Mouse (Mus musculus) heart, embryonic 12.5 days (tissue): ENCODE data around the gene Actr5. TPM values are rescaled to one million over a fixed set of nuclear protein-coding genes. Genes with fewer than 3 reads are reported as not detected.

Experiments used
- ATAC-seq: fragments of 200-750 bp; cut with Nextera tagmentation; 2 replicates; pipeline ENCODE4 v1.8.0; 2017; ENCODE audit warnings: moderate TSS enrichment, moderate library complexity; ENCODE audit not compliant: insufficient number of reproducible peaks, low FRiP score
- H3K27ac ChIP-seq: fragments of 300-500 bp; sonication (generic); 2 replicates; pipeline ENCODE4 v1.5.1; 2016; ENCODE audit warnings: mild to moderate bottlenecking, moderate library complexity; ENCODE audit not compliant: poor library complexity, severe bottlenecking
- H3K27me3 ChIP-seq: fragments of 300-500 bp; sonication (generic); replicated peaks from 2 replicates; pipeline ENCODE4 v1.6.1; 2016; ENCODE audit warnings: mild to moderate bottlenecking, moderate library complexity
- H3K36me3 ChIP-seq: fragments of 300-500 bp; sonication (generic); 2 replicates; pipeline ENCODE4 v1.6.1; 2016; ENCODE audit warnings: mild to moderate bottlenecking, moderate library complexity
- H3K4me1 ChIP-seq: fragments of 300-500 bp; sonication (generic); replicated peaks from 2 replicates; pipeline ENCODE4 v1.6.1; 2016; ENCODE audit warnings: mild to moderate bottlenecking
- H3K4me2 ChIP-seq: fragments of 300-500 bp; sonication (generic); 2 replicates; pipeline ENCODE4 v1.6.1; 2016; ENCODE audit warnings: mild to moderate bottlenecking, moderate library complexity
- H3K4me3 ChIP-seq: fragments of 300-500 bp; sonication (generic); 2 replicates; pipeline ENCODE4 v1.5.1; 2016; ENCODE audit warnings: mild to moderate bottlenecking
- H3K9ac ChIP-seq: fragments of 300-500 bp; sonication (generic); 2 replicates; pipeline ENCODE4 v1.6.1; 2016; ENCODE audit warnings: mild to moderate bottlenecking, moderate library complexity
- H3K9me3 ChIP-seq: fragments of 300-500 bp; sonication (generic); replicated peaks from 2 replicates; pipeline ENCODE4 v1.6.1; 2016; ENCODE audit warnings: mild to moderate bottlenecking, moderate library complexity
- WGBS: fragments of 180-500 bp; shearing (Covaris S2); methylation state at CpG from one replicate; pipeline ENCODE4 v1.1.7; 2016; 5-methylcytosine and 5-hydroxymethylcytosine counted together
- polyA plus RNA-seq: library from polyadenylated mRNA; unstranded; fragments of >200 nt; fragmentation: Nextera tagmentation; extraction: Ambion mirVana; gene quantifications from 2 replicates; pipeline ENCODE4 v1.2.1, GENCODE M21; 2016

Gene Actr5
- polyA plus RNA-seq, 1 experiment from 2014 or later: 10.1 TPM

DNA sequence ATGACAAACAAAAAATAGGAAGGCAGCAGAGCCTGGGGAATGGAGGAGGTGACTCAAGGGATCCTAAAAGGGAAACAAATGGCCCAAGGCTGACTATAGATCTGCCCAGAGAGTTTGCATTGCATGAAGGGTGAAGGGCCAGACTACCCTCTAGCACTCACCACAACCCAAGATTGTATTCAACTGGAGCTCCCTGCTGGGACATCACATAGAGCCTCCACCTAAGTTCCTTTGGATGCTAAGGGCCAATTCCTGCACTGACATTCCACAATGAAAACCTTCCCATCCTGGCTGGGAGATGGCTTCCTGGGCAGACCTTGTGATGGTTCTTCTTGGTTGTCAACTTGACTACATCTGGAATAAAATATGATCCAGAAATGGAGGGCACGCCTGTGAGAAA, 23.4 kb upstream of the Actr5 start:
- Histone ChIP-seq H3K4me2 (no peak overlapping the region), H3K4me1 (0 out of 2 replicates have a peak, but pooled peaks cover 4% of the 10 kb centered on the region), H3K36me3 (no peaks in the 10 kb centered on the region), H3K4me3 (no peak overlapping the region), H3K9me3 (no peaks in the 10 kb centered on the region), H3K27me3 (peaks cover 77% of the 10 kb centered on the region), H3K9ac (no peak overlapping the region), H3K27ac (no peak overlapping the region)
- no peak for ATAC-seq
- WGBS: 82% methylated on average over 1 of the region's 1 CpGs

DNA sequence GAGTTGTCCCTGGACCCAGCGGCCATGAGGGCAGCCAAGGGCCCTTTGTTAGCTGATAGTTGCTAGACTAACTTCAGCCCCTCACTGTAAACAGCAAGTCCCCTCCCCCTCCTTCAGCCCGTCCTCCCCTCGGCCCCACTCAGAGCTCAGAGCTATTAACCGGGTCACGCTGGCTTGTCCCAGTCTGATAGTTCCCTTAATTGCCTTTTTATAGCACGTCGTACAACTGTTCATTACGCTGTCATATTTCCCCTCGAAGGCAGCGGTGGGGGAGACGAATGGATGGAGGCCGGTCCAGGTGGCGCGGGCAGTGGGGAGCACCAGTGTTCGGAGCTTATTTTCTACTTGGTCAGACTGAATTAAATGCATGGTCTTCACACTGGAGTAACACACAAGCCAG, 22.0 kb upstream of the Actr5 start:
- ATAC-seq: no peak
- Histone ChIP-seq H3K4me1 (peaks cover 9% of the 10 kb centered on the region), H3K27ac (no peak overlapping the region), H3K4me2 (no peak overlapping the region), H3K9ac (no peak overlapping the region), H3K36me3 (no peaks in the 10 kb centered on the region), H3K27me3 (peaks cover 85% of the 10 kb centered on the region), H3K9me3 (no peaks in the 10 kb centered on the region), H3K4me3 (no peak overlapping the region)
- WGBS: 42% methylated on average over 15 of the region's 15 CpGs

DNA sequence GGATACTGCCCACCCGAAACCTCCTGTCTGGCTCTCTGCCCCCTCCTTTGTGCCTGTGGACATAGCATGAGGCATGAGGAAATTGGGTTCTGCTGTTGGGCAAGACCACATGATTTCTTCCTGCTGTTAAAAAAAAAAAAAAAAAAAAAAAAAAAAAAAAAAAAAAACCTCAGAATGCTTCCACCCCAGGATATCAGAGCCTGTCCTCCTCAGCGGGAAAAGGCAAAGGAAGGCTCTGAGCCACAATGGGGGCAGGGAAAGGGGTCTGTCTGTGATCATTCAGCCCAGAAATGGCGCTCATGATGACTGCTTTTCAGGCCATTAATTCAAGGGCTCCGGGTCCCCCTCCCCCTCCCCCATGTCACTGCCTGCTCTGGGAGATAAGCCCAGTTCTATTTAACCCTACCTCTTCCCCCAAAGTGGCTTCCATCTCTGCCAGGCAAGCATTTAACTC, 18.1 kb upstream of the Actr5 start:
- no peak for ATAC-seq
- Histone ChIP-seq H3K9me3 (no peaks in the 10 kb centered on the region), H3K4me1 (peaks cover 27% of the 10 kb centered on the region), H3K4me2 (no peak overlapping the region), H3K4me3 (no peak overlapping the region), H3K27ac (no peak overlapping the region), H3K36me3 (no peaks in the 10 kb centered on the region), H3K9ac (no peak overlapping the region), H3K27me3 (peaks cover 93% of the 10 kb centered on the region)
- 11% methylated on average over 4 of the region's 4 CpGs for WGBS

DNA sequence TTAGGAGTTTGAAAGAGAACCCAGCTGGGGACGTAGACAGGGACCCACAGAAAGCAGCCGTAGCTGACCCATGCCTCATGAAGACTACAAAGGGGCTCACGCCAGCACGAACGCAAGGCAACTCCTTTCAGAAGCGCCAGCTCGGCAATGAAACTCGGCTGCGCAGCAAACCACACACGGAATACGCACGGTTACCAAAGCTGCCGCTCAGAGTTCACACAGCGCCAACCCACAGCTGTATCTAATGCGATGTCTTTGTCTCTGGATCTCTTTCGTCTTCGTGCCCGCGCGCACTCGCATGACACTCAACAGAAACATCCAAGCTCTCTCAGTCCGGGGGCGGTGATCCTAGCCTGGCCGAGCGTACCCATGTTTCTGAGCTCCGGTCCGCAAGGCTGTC, 15.0 kb upstream of the Actr5 start:
- H3K4me3 ChIP-seq: peak overlapping the region; percentile 30

DNA sequence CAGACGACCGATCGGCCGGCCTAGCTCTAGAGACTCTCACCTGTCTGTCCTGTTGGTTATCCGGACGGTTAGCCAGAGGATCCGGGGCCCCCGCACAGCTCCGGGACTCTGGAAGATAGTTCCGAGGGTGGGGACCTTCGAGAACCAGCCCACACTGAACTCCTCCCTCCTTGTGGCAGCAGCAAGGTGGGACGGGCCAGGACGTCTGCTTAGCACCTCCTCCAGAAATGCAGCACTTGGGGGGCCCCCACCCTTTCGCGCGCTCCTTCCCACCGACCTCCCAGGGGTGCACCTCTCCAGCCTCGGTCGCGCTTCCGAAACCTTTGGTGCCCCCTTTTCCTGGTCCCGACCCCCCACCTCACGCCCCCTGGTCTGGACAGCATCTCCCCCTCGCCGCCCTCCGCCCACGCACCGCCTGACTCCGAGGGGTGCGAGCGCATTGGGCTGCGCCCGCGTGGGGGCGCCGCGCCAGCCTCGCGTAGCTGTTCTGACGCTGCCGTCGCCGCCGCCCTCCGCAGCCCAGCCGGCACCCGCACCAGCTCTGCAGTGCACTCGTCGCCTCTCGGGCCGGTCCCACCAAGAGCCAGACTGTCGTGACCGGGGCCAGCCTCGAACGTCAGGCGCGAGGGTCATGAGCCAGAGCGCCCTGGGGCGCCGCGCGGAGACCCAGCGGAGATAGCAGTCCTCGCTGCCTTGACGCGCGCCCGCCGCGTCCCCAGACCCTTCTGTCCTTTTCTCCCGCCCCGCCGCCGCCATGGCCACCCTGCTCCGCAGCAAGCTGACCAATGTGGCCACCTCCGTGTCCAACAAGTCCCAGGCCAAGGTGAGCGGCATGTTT, 14.0 kb upstream of the Actr5 start, which contains the start of gene Slc32a1:
Gene Slc32a1 (plus strand): TSS at position 280 of the 838 bp plus-strand sequence.
- H3K9ac ChIP-seq: no peak within 1 kb of the TSS
- H3K4me2 ChIP-seq: peak within 1 kb of the TSS; percentile 53
- under 1% methylated on average over 77 of the region's 77 CpGs for WGBS
- H3K27ac ChIP-seq: no peak within 1 kb of the TSS
- peaks cover 44% of the 10 kb centered on the region for H3K4me1 ChIP-seq
- peaks cover 99% of the 10 kb centered on the region for H3K27me3 ChIP-seq
- H3K36me3 ChIP-seq: no peaks in the 10 kb centered on the region
- H3K4me3 ChIP-seq: peak within 1 kb of the TSS; percentile 30
- ATAC-seq: peak; percentile 52; the same call in 1 of the 2 replicates
- H3K9me3 ChIP-seq: no peaks in the 10 kb centered on the region

More for the DNA sequence above, 15.0 kb upstream of the Actr5 start:
- Histone ChIP-seq H3K4me2 (peak overlapping the region; percentile 38), H3K36me3 (no peaks in the 10 kb centered on the region), H3K4me1 (peaks cover 37% of the 10 kb centered on the region), H3K9ac (no peak overlapping the region), H3K27me3 (peaks cover 98% of the 10 kb centered on the region), H3K27ac (no peak overlapping the region), H3K9me3 (no peaks in the 10 kb centered on the region)
- WGBS: under 1% methylated on average over 27 of the region's 27 CpGs
- ATAC-seq: no peak

DNA sequence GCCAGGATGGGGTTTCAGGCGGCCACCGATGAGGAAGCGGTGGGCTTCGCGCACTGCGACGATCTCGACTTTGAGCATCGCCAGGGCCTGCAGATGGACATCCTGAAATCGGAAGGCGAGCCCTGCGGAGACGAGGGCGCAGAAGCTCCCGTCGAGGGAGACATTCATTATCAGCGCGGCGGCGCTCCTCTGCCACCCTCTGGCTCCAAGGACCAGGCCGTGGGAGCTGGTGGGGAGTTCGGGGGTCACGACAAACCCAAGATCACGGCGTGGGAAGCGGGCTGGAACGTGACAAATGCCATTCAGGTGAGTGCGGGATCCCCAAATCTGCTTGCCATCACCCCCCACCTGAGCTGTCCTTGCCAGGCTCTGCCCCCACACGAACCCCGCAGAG, 13.4 kb upstream of the Actr5 start:
- H3K4me3 ChIP-seq: peak overlapping the region; percentile 30
- peak overlapping the region; percentile 53 for H3K4me2 ChIP-seq
- no peaks in the 10 kb centered on the region for H3K36me3 ChIP-seq
- no peak overlapping the region for H3K27ac ChIP-seq
- no peak for ATAC-seq
- H3K9ac ChIP-seq: no peak overlapping the region
- no peaks in the 10 kb centered on the region for H3K9me3 ChIP-seq
- H3K4me1 ChIP-seq: peaks cover 41% of the 10 kb centered on the region
- WGBS: 0% methylated on average over 30 of the region's 30 CpGs
- H3K27me3 ChIP-seq: peaks cover 99% of the 10 kb centered on the region

DNA sequence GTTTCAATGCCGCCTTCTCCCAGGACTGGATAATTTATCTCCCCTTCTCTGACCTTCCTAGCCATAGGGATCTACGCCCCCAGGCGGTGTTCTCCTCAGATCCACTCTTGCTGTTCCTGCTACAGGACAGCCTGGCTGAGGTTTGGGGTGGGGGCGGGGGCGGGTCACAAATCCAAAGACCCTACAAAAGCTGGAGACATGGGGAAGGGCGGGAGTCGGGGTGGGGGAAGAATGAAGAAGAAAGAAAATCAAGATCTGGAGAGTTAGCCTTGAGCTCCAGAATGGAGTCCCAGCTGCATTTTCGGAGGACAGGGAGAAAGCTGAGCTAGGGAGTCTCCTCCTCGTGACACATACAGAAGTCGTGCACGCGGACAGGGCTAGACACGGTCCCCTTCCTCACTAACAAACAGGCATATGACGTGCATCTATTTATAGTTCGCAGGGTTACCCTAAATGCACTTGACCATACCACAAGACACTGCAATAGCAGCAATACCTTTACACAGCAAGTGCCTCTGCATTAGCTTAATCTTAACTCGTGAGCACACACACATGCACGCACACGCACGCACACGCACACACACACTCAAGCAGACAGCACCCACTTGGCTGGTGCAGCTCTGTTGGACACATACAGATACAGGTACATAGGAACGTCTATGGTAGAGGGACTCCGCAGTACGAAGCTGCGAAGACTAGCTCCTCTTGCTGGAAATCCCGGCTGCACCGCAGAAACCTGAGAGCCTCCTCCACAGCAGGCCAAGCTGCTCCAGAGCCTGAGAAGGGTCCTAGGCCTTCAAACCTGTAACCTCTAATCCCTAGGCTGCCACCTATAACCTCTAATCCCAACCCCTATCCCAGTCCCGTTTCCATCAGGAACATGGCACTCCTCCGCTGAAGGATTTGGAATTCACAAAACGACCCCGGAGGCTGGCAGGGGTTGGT, 12.7 kb upstream of the Actr5 start:
- ATAC-seq: no peak
- H3K27ac ChIP-seq: no peak overlapping the region
- H3K36me3 ChIP-seq: no peaks in the 10 kb centered on the region
- peaks cover 100% of the 10 kb centered on the region for H3K27me3 ChIP-seq
- no peak overlapping the region for H3K9ac ChIP-seq
- H3K4me3 ChIP-seq: peak overlapping the region; percentile 30; the same call in 1 of the 2 replicates
- no peaks in the 10 kb centered on the region for H3K9me3 ChIP-seq
- peaks cover 36% of the 10 kb centered on the region for H3K4me1 ChIP-seq
- H3K4me2 ChIP-seq: no peak overlapping the region
- WGBS: 5% methylated on average over 30 of the region's 30 CpGs

DNA sequence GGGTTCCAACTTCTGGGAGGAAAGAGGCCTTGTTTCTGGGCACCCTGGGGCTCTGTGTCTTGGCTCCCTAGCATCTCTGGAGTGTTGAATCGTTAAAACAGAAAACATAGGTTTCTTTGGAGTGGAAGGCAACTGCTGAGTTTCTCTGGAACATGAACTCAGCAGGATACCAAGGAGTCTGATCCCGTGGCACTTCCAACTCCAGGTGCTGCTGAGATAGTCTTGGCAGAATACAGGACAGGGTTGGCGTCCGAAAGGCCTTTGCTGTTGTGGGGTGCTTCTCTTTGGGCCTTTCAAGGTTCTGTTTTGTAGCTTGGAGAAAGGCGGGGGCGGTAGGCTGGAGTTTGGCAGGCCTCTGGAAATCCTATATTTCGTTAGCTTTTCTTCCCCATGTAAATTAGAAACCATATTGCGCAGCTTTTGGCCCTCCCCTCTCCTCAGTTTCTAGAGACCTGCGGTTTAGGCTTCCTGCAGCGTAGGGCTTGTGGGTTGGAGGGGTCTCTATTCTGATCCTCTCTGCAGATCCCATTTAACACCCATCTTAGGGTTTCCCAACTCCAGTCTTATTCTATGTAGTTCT, 11.9 kb upstream of the Actr5 start:
- H3K4me2 ChIP-seq: no peak overlapping the region
- no peak overlapping the region for H3K9ac ChIP-seq
- WGBS: 9% methylated on average over 10 of the region's 10 CpGs
- no peaks in the 10 kb centered on the region for H3K9me3 ChIP-seq
- peaks cover 36% of the 10 kb centered on the region for H3K4me1 ChIP-seq
- H3K27me3 ChIP-seq: peaks cover 100% of the 10 kb centered on the region
- no peak for ATAC-seq
- no peak overlapping the region for H3K27ac ChIP-seq
- no peaks in the 10 kb centered on the region for H3K36me3 ChIP-seq
- no peak overlapping the region for H3K4me3 ChIP-seq

DNA sequence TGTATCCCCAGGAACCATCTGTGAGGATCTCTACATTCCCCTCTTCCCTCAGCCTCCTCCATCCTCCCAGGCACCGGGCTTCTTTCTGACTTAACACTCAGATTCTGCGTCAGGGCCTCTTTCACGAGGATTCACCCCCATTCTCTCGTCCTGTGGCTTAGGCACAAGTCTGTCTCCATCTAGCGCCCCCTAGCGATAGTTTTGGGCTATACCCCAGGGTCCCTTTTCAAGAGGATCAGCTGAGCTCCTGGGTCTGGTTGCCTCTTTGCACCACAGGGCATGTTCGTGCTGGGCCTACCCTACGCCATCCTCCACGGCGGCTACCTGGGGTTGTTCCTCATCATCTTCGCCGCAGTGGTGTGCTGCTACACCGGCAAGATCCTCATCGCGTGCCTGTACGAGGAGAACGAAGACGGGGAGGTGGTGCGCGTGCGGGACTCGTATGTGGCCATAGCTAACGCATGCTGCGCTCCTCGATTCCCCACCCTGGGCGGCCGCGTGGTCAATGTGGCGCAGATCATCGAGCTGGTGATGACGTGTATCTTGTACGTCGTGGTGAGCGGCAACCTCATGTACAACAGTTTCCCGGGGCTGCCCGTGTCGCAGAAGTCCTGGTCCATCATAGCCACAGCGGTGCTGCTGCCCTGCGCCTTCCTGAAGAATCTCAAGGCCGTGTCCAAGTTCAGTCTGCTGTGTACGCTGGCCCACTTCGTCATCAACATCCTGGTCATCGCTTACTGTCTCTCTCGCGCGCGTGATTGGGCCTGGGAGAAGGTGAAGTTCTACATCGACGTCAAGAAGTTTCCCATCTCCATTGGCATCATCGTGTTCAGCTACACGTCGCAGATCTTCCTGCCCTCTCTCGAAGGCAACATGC, 10.9 kb upstream of the Actr5 start:
- Histone ChIP-seq H3K9ac (no peak overlapping the region), H3K4me3 (no peak overlapping the region), H3K27me3 (peaks cover 100% of the 10 kb centered on the region), H3K9me3 (no peaks in the 10 kb centered on the region), H3K36me3 (no peaks in the 10 kb centered on the region), H3K4me2 (no peak overlapping the region), H3K4me1 (peaks cover 36% of the 10 kb centered on the region), H3K27ac (no peak overlapping the region)
- 4% methylated on average over 53 of the region's 53 CpGs for WGBS
- ATAC-seq: 0 out of 2 replicates have a peak, but pooled peaks have one; percentile 30

DNA sequence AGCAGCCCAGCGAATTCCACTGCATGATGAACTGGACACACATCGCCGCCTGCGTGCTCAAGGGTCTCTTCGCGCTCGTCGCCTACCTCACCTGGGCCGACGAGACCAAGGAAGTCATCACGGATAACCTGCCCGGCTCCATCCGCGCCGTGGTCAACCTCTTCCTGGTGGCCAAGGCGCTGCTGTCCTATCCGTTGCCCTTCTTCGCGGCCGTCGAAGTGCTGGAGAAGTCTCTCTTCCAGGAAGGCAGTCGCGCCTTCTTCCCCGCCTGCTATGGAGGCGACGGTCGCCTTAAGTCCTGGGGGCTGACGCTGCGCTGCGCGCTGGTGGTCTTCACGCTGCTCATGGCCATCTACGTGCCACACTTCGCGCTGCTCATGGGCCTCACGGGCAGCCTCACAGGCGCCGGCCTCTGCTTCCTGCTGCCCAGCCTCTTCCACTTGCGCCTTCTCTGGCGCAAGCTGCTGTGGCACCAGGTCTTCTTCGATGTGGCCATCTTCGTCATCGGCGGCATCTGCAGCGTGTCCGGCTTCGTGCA, 10.2 kb upstream of the Actr5 start:
- Histone ChIP-seq H3K4me1 (peaks cover 36% of the 10 kb centered on the region), H3K9me3 (no peaks in the 10 kb centered on the region), H3K27ac (no peak overlapping the region), H3K4me3 (peak overlapping the region; percentile 18; the same call in 1 of the 2 replicates), H3K27me3 (peaks cover 100% of the 10 kb centered on the region), H3K9ac (no peak overlapping the region), H3K36me3 (no peaks in the 10 kb centered on the region), H3K4me2 (peak overlapping the region; percentile 45)
- 2% methylated on average over 47 of the region's 47 CpGs for WGBS
- ATAC-seq: no peak
